ENCODE assay signal across 19 mouse cellular contexts in genomic region chr5:103889766-103890165, GRCm38 (mm10). TPM values are rescaled to one million over a fixed set of nuclear protein-coding genes. Genes with fewer than 3 reads are reported as not detected.
DNase-seq lines count a peak whose midpoint lies in the region; ATAC-seq and TF ChIP-seq lines count a peak whose summit lies in the region.
"Had no signal": no experiment of that assay in that cellular context is flagged by ENCODE, and none has a peak within 500 bp of the region (broad histone marks: within the 10 kb centered on the region; RNA-seq: fewer than 3 reads in every experiment).

No protein-coding gene starts in this region.

- H3K4me2 ChIP-seq in kidney, embryonic 16.5 days (replicated peaks; ENCODE audit: low read depth, low read length), result no peak overlapping the region
- 0 out of 2 replicates have a peak overlapping the region, but pooled peaks have one; percentile 9 for H3K4me2 ChIP-seq in lung, embryonic 15.5 days
- no peak overlapping the region for H3K4me2 ChIP-seq in lung, postnatal 0 days (replicated peaks; ENCODE audit: low read depth, low read length)
- no peak overlapping the region for H3K4me2 ChIP-seq in forebrain, embryonic 14.5 days (ENCODE audit: low read length)
- H3K4me2 ChIP-seq: hindbrain, embryonic 14.5 days; limb, embryonic 12.5 days; liver, embryonic 11.5 days; midbrain, embryonic 15.5 days; neural tube, embryonic 12.5 days had no signal

- H3K27ac ChIP-seq in kidney, embryonic 16.5 days (ENCODE audit: low read length), result no peak overlapping the region
- no peak overlapping the region for H3K27ac ChIP-seq in lung, embryonic 15.5 days
- no peak overlapping the region for H3K27ac ChIP-seq in lung, postnatal 0 days (ENCODE audit: low read length)
- H3K27ac ChIP-seq in forebrain, embryonic 14.5 days (ENCODE audit: low read depth, low read length), result no peak overlapping the region
- H3K27ac ChIP-seq: forebrain, embryonic 10.5 days; hindbrain, embryonic 14.5 days; limb, embryonic 12.5 days; midbrain, embryonic 15.5 days; neural tube, embryonic 12.5 days had no signal

- no peak for DNase-seq in kidney, adult 8-10 months
- DNase-seq in lung, adult 2 months, result no peak
- peak; percentile 74 for DNase-seq in lung, postnatal 0 days (ENCODE audit: low spot score)
- no peak for DNase-seq in forebrain, embryonic 14.5 days (ENCODE audit: low spot score)
- DNase-seq: adrenal gland, postnatal 36 days; cerebellum, adult 9-10 months; gastrocnemius, postnatal 36 days; heart, postnatal 4 days; right cerebral cortex, postnatal 14 days had no signal

- peaks cover 12% of the 10 kb centered on the region; the same call in 1 of the 2 replicates for H3K4me1 ChIP-seq in kidney, embryonic 16.5 days (ENCODE audit: insufficient read depth, low read length)
- H3K4me1 ChIP-seq in lung, embryonic 15.5 days, result peaks cover 17% of the 10 kb centered on the region
- no peaks in the 10 kb centered on the region for H3K4me1 ChIP-seq in lung, adult 2 months (ENCODE audit: control insufficient read depth, insufficient read depth, low read length)
- no peaks in the 10 kb centered on the region; the same call in 1 of the 2 replicates for H3K4me1 ChIP-seq in lung, postnatal 0 days (ENCODE audit: insufficient read depth, low read depth, low read length)
- no peaks in the 10 kb centered on the region for H3K4me1 ChIP-seq in forebrain, embryonic 14.5 days (ENCODE audit: control insufficient read depth, insufficient read depth, low read length)
- H3K4me1 ChIP-seq: midbrain, embryonic 15.5 days had no signal

- TF ChIP-seq POLR2A in lung, adult 2 months (IDR thresholded peaks at IDR 0.05; ENCODE audit: borderline replicate concordance, extremely low read depth, low read depth, low read length), result no peak

- no peaks in the 10 kb centered on the region for H3K27me3 ChIP-seq in kidney, embryonic 16.5 days (ENCODE audit: insufficient read depth, low read length)
- H3K27me3 ChIP-seq in lung, embryonic 15.5 days, result no peaks in the 10 kb centered on the region
- H3K27me3 ChIP-seq in lung, postnatal 0 days (replicated peaks; ENCODE audit: insufficient read depth, low read length), result no peaks in the 10 kb centered on the region
- no peaks in the 10 kb centered on the region for H3K27me3 ChIP-seq in forebrain, embryonic 14.5 days (replicated peaks; ENCODE audit: control insufficient read depth, insufficient read depth, low read length)
- H3K27me3 ChIP-seq: limb, embryonic 12.5 days; midbrain, embryonic 15.5 days; neural tube, embryonic 12.5 days had no signal

- ATAC-seq in kidney, embryonic 16.5 days (ENCODE audit: low FRiP score, low TSS enrichment), result peak; percentile 19; the same call in 1 of the 2 replicates
- ATAC-seq in lung, embryonic 15.5 days (ENCODE audit: borderline replicate concordance, extremely low read depth, low FRiP score, low TSS enrichment), result peak; percentile 93
- peak; percentile 86 for ATAC-seq in lung, postnatal 0 days
- no peak for ATAC-seq in activated CD4-positive, CD25-positive, alpha-beta regulatory T cell, adult 4 months
- ATAC-seq in forebrain, embryonic 14.5 days, result no peak
- ATAC-seq: inflammation-experienced regulatory T-cells, adult 6 months; midbrain, embryonic 15.5 days had no signal

- TF ChIP-seq EP300 in lung, postnatal 0 days (IDR thresholded peaks at IDR 0.05), result no peak

- H3K9me3 ChIP-seq in kidney, embryonic 16.5 days (ENCODE audit: low read length), result no peaks in the 10 kb centered on the region
- H3K9me3 ChIP-seq in lung, embryonic 15.5 days, result no peaks in the 10 kb centered on the region
- no peaks in the 10 kb centered on the region for H3K9me3 ChIP-seq in lung, postnatal 0 days (ENCODE audit: low read length)
- H3K9me3 ChIP-seq in forebrain, embryonic 14.5 days (replicated peaks; ENCODE audit: control insufficient read depth, low read length), result no peaks in the 10 kb centered on the region
- H3K9me3 ChIP-seq: forebrain, embryonic 10.5 days; limb, embryonic 12.5 days; midbrain, embryonic 15.5 days; neural tube, embryonic 12.5 days had no signal

- no peak overlapping the region for H3K4me3 ChIP-seq in kidney, embryonic 16.5 days (ENCODE audit: low read length)
- no peak overlapping the region for H3K4me3 ChIP-seq in lung, embryonic 15.5 days
- H3K4me3 ChIP-seq in lung, adult 2 months (replicated peaks; ENCODE audit: extremely low read depth, low read depth, low read length), result no peak overlapping the region
- no peak overlapping the region for H3K4me3 ChIP-seq in lung, postnatal 0 days (ENCODE audit: low read depth, low read length)
- H3K4me3 ChIP-seq in forebrain, embryonic 14.5 days (ENCODE audit: low read depth, low read length), result no peak overlapping the region
- H3K4me3 ChIP-seq: forebrain, embryonic 10.5 days; limb, embryonic 12.5 days; midbrain, embryonic 15.5 days; neural tube, embryonic 12.5 days had no signal

- no peak overlapping the region for H3K9ac ChIP-seq in kidney, embryonic 16.5 days (replicated peaks; ENCODE audit: low read length)
- H3K9ac ChIP-seq in lung, embryonic 15.5 days, result no peak overlapping the region
- no peak overlapping the region for H3K9ac ChIP-seq in lung, postnatal 0 days (replicated peaks; ENCODE audit: low read depth)
- H3K9ac ChIP-seq in forebrain, embryonic 14.5 days (ENCODE audit: low read length), result no peak overlapping the region
- H3K9ac ChIP-seq: hindbrain, embryonic 14.5 days; limb, embryonic 12.5 days; midbrain, embryonic 15.5 days; neural tube, embryonic 12.5 days had no signal

- 45% methylated on average over 15 of the region's 15 CpGs for WGBS in kidney, embryonic 16.5 days
- 40% methylated on average over 15 of the region's 15 CpGs for WGBS in lung, embryonic 15.5 days
- WGBS in lung, adult 2 months, result 68% methylated on average over 15 of the region's 15 CpGs
- WGBS in lung, postnatal 0 days, result 47% methylated on average over 15 of the region's 15 CpGs
- 73% methylated on average over 15 of the region's 15 CpGs for WGBS in forebrain, embryonic 14.5 days

- TF ChIP-seq CTCF in lung, adult 2 months (IDR thresholded peaks at IDR 0.05; ENCODE audit: insufficient read depth, low read length), result no peak
- TF ChIP-seq CTCF in lung, postnatal 0 days (IDR thresholded peaks at IDR 0.05), result no peak

- H3K36me3 ChIP-seq in kidney, embryonic 16.5 days (ENCODE audit: insufficient read depth, low read length), result no peaks in the 10 kb centered on the region
- no peaks in the 10 kb centered on the region for H3K36me3 ChIP-seq in lung, embryonic 15.5 days
- H3K36me3 ChIP-seq in lung, postnatal 0 days (ENCODE audit: insufficient read depth, low read length), result no peaks in the 10 kb centered on the region
- H3K36me3 ChIP-seq in forebrain, embryonic 14.5 days (ENCODE audit: control insufficient read depth, insufficient read depth, low read length), result peaks cover 3% of the 10 kb centered on the region; the same call in 1 of the 2 replicates
- H3K36me3 ChIP-seq: midbrain, embryonic 15.5 days had no signal

RNA-seq across cellular contexts. Expression of gene Klhl8, which starts 21.3 kb away (rescaled TPM):
- 13.2 and 13.8 TPM in 2 replicates for polyA plus RNA-seq in kidney, embryonic 16.5 days (2015; fragmentation: Nextera tagmentation; extraction: Ambion mirVana)
- polyA plus RNA-seq in lung, embryonic 15.5 days (2015; fragmentation: Nextera tagmentation; extraction: Ambion mirVana), result 10.2 and 10.8 TPM in 2 replicates
- 5.0 and 9.0 TPM in 2 replicates for polyA plus RNA-seq in lung, adult 2 months (2012; rRNA removed)
- polyA plus RNA-seq in lung, postnatal 0 days (2015; fragmentation: Nextera tagmentation; extraction: Ambion mirVana), result 7.1 and 8.0 TPM in 2 replicates
- under 1 TPM; 0.44 to 0.88 TPM for polyA plus RNA-seq in activated CD4-positive, CD25-positive, alpha-beta regulatory T cell, adult 4 months (2017; shearing (Covaris generic))
- 41.1 and 46.5 TPM in 2 replicates for polyA plus RNA-seq in forebrain, embryonic 14.5 days (2014; fragmentation: Nextera tagmentation; extraction: Ambion mirVana)

Comparison
In these comparisons a context has a peak if more than half of its experiments do, and no peak if none do; other contexts are left out.
1. ATAC-seq: peak in kidney, embryonic 16.5 days (single experiment), lung, embryonic 15.5 days (single experiment) and lung, postnatal 0 days (single experiment); none in activated CD4-positive, CD25-positive, alpha-beta regulatory T cell, adult 4 months (single experiment) and forebrain, embryonic 14.5 days (single experiment).